Mouse (Mus musculus) intestine, embryonic 16.5 days (tissue): ENCODE measurements around the gene Gtdc1. TPM values are rescaled to one million over a fixed set of nuclear protein-coding genes. Genes with fewer than 3 reads are reported as not detected.

Source experiments
- ATAC-seq: fragments of 200-750 bp; cut with Nextera tagmentation; 2 replicates; pipeline ENCODE4 v1.8.0; 2017; ENCODE audit warnings: moderate TSS enrichment, moderate library complexity
- H3K27ac ChIP-seq: fragments of 300-500 bp; sonication (generic); 2 replicates; pipeline ENCODE4 v1.5.1; 2014; ENCODE audit warnings: mild to moderate bottlenecking, low read length
- H3K27me3 ChIP-seq: fragments of 300-500 bp; sonication (generic); replicated peaks from 2 replicates; pipeline ENCODE4 v1.6.1; 2014; ENCODE audit warnings: low read length, control low read depth, mixed read lengths; ENCODE audit not compliant: control insufficient read depth, insufficient read depth
- H3K36me3 ChIP-seq: fragments of 300-500 bp; sonication (generic); 2 replicates; pipeline ENCODE4 v1.6.1; 2014; ENCODE audit warnings: low read length, control low read depth; ENCODE audit not compliant: control insufficient read depth, insufficient read depth
- H3K4me1 ChIP-seq: fragments of 300-500 bp; sonication (generic); 2 replicates; pipeline ENCODE4 v1.6.1; 2014; ENCODE audit warnings: low read length, control low read depth, mixed read lengths; ENCODE audit not compliant: control insufficient read depth, insufficient read depth
- H3K4me2 ChIP-seq: fragments of 300-500 bp; sonication (generic); 2 replicates; pipeline ENCODE4 v1.6.1; 2014; ENCODE audit warnings: low read depth, low read length, control low read depth
- H3K4me3 ChIP-seq: fragments of 300-500 bp; sonication (generic); 2 replicates; pipeline ENCODE4 v1.5.1; 2014; ENCODE audit warnings: mild to moderate bottlenecking, low read length
- H3K9ac ChIP-seq: fragments of 300-500 bp; sonication (generic); 2 replicates; pipeline ENCODE4 v1.6.1; 2014; ENCODE audit warnings: low read depth, low read length
- H3K9me3 ChIP-seq: fragments of 300-500 bp; sonication (generic); 2 replicates; pipeline ENCODE4 v1.6.1; 2016; ENCODE audit warnings: low read length, control low read depth; ENCODE audit not compliant: control insufficient read depth
- WGBS: fragments of 180-500 bp; shearing (Covaris S2); extraction: QIAGEN DNeasy Blood & Tissue Kit; methylation state at CpG from one replicate; pipeline ENCODE4 v1.1.7; 2014; 5-methylcytosine and 5-hydroxymethylcytosine counted together
- polyA plus RNA-seq: library from polyadenylated mRNA; unstranded; fragments of >200 nt; fragmentation: Nextera tagmentation; extraction: Ambion mirVana; gene quantifications from 2 replicates; pipeline ENCODE4 v1.2.1, GENCODE M21; 2015

The Gtdc1 gene
- polyA plus RNA-seq, 1 experiment from 2014 or later: 6.6 TPM

- Histone ChIP-seq H3K4me2 (no peak overlapping the region), H3K4me1 (no peaks in the 10 kb centered on the region), H3K36me3 (no peaks in the 10 kb centered on the region), H3K4me3 (no peak overlapping the region), H3K27ac (no peak overlapping the region), H3K9ac (no peak overlapping the region), H3K9me3 (no peaks in the 10 kb centered on the region), H3K27me3 (no peaks in the 10 kb centered on the region)
- WGBS: 85% methylated on average over 3 of the region's 3 CpGs
- no peak for ATAC-seq
Measured at GRCm38 (mm10) chr2:44930951-44931350, 3.5 kb upstream of the Gtdc1 start.

- Histone ChIP-seq H3K9ac (no peak overlapping the region), H3K4me3 (no peak overlapping the region), H3K36me3 (no peaks in the 10 kb centered on the region), H3K4me1 (no peaks in the 10 kb centered on the region), H3K9me3 (no peaks in the 10 kb centered on the region), H3K4me2 (no peak overlapping the region), H3K27ac (no peak overlapping the region), H3K27me3 (no peaks in the 10 kb centered on the region)
- 77% methylated on average over 3 of the region's 3 CpGs for WGBS
- no peak for ATAC-seq
Measured at GRCm38 (mm10) chr2:44928631-44929030, 1.2 kb upstream of the Gtdc1 start.

GRCm38 (mm10) chr2:44926683-44927481 lies 575 bp downstream of the Gtdc1 start:
- Histone ChIP-seq H3K27ac (peak overlapping the region; percentile 99), H3K4me1 (no peaks in the 10 kb centered on the region), H3K9ac (peak overlapping the region; percentile 94), H3K4me2 (peak overlapping the region; percentile 84), H3K9me3 (no peaks in the 10 kb centered on the region), H3K36me3 (no peaks in the 10 kb centered on the region), H3K27me3 (no peaks in the 10 kb centered on the region), H3K4me3 (peak overlapping the region; percentile 78)
- ATAC-seq: peak; percentile 97
- WGBS: under 1% methylated on average over 54 of the region's 95 CpGs

- Histone ChIP-seq H3K9me3 (no peaks in the 10 kb centered on the region), H3K9ac (peak overlapping the region; percentile 94), H3K27me3 (no peaks in the 10 kb centered on the region), H3K36me3 (no peaks in the 10 kb centered on the region), H3K4me2 (peak overlapping the region; percentile 84), H3K4me1 (no peaks in the 10 kb centered on the region), H3K27ac (peak overlapping the region; percentile 99), H3K4me3 (peak overlapping the region; percentile 78)
- WGBS: 2% methylated on average over 17 of the region's 17 CpGs
- peak; percentile 1 for ATAC-seq
Measured at GRCm38 (mm10) chr2:44926167-44926682, 1.2 kb downstream of the Gtdc1 start.

- Histone ChIP-seq H3K27ac (no peak overlapping the region), H3K9me3 (no peaks in the 10 kb centered on the region), H3K27me3 (no peaks in the 10 kb centered on the region), H3K4me2 (no peak overlapping the region), H3K4me3 (no peak overlapping the region), H3K4me1 (no peaks in the 10 kb centered on the region), H3K36me3 (no peaks in the 10 kb centered on the region), H3K9ac (no peak overlapping the region)
- ATAC-seq: no peak
Measured at GRCm38 (mm10) chr2:44924618-44925017, 2.8 kb downstream of the Gtdc1 start.

- no peak for ATAC-seq
- 83% methylated on average over 8 of the region's 8 CpGs for WGBS
- H3K9ac ChIP-seq: no peak overlapping the region
Measured at GRCm38 (mm10) chr2:44923056-44923883, 4.2 kb downstream of the Gtdc1 start.

GRCm38 (mm10) chr2:44922500-44922899 lies 5.0 kb downstream of the Gtdc1 start:
- no peak for ATAC-seq
- H3K36me3 ChIP-seq: no peaks in the 10 kb centered on the region
- H3K9me3 ChIP-seq: no peaks in the 10 kb centered on the region
- no peak overlapping the region for H3K4me3 ChIP-seq
- WGBS: 92% methylated on average over 2 of the region's 2 CpGs
- no peak overlapping the region for H3K9ac ChIP-seq
- no peak overlapping the region for H3K4me2 ChIP-seq
- H3K27me3 ChIP-seq: no peaks in the 10 kb centered on the region
- no peak overlapping the region for H3K27ac ChIP-seq
- H3K4me1 ChIP-seq: no peaks in the 10 kb centered on the region

More at GRCm38 (mm10) chr2:44923056-44923883, 4.2 kb downstream of the Gtdc1 start:
- Histone ChIP-seq H3K27me3 (no peaks in the 10 kb centered on the region), H3K4me2 (no peak overlapping the region), H3K4me1 (no peaks in the 10 kb centered on the region), H3K36me3 (no peaks in the 10 kb centered on the region), H3K27ac (no peak overlapping the region), H3K9me3 (no peaks in the 10 kb centered on the region), H3K4me3 (no peak overlapping the region)

- Histone ChIP-seq H3K9me3 (no peaks in the 10 kb centered on the region), H3K4me2 (no peak overlapping the region), H3K27ac (no peak overlapping the region), H3K4me3 (no peak overlapping the region), H3K9ac (no peak overlapping the region), H3K27me3 (no peaks in the 10 kb centered on the region), H3K36me3 (no peaks in the 10 kb centered on the region), H3K4me1 (no peaks in the 10 kb centered on the region)
- peak; percentile 88 for ATAC-seq
- 67% methylated on average over 3 of the region's 3 CpGs for WGBS
Measured at GRCm38 (mm10) chr2:44920471-44920870, 7.0 kb downstream of the Gtdc1 start.

- H3K9ac ChIP-seq: no peak overlapping the region
- 72% methylated on average over 1 of the region's 1 CpGs for WGBS
- ATAC-seq: no peak
- H3K4me3 ChIP-seq: no peak overlapping the region
- no peaks in the 10 kb centered on the region for H3K4me1 ChIP-seq
- no peaks in the 10 kb centered on the region for H3K36me3 ChIP-seq
- H3K9me3 ChIP-seq: no peaks in the 10 kb centered on the region
- H3K27me3 ChIP-seq: no peaks in the 10 kb centered on the region
- no peak overlapping the region for H3K27ac ChIP-seq
- no peak overlapping the region for H3K4me2 ChIP-seq
Measured at GRCm38 (mm10) chr2:44919326-44919725, 8.1 kb downstream of the Gtdc1 start.
